Mouse (Mus musculus): Measurements from ENCODE around the gene Mbd3.
A peak's percentile ranks its signal among the peaks of the same experiment; 100 is the strongest.

GRCm38 (mm10) chr10:80374063-80374462, 25.3 kb downstream of the Mbd3 start:
- TF ChIP-seq CTCF (IDR thresholded peaks at IDR 0.05; ENCODE audit: low read depth), result peak; percentile 83
- no peak for TF ChIP-seq EP300 (optimal IDR thresholded peaks at IDR 0.05)

Data from stomach, postnatal 0 days (tissue).